Mouse (Mus musculus) liver (tissue): ENCODE data around the gene Poglut1.

Experiments
- DNase-seq: peaks from one replicate; pipeline ENCODE4 v3.0.0-alpha.2; 2020; ENCODE audit warnings: mixed read lengths

Poglut1 gene

DNA sequence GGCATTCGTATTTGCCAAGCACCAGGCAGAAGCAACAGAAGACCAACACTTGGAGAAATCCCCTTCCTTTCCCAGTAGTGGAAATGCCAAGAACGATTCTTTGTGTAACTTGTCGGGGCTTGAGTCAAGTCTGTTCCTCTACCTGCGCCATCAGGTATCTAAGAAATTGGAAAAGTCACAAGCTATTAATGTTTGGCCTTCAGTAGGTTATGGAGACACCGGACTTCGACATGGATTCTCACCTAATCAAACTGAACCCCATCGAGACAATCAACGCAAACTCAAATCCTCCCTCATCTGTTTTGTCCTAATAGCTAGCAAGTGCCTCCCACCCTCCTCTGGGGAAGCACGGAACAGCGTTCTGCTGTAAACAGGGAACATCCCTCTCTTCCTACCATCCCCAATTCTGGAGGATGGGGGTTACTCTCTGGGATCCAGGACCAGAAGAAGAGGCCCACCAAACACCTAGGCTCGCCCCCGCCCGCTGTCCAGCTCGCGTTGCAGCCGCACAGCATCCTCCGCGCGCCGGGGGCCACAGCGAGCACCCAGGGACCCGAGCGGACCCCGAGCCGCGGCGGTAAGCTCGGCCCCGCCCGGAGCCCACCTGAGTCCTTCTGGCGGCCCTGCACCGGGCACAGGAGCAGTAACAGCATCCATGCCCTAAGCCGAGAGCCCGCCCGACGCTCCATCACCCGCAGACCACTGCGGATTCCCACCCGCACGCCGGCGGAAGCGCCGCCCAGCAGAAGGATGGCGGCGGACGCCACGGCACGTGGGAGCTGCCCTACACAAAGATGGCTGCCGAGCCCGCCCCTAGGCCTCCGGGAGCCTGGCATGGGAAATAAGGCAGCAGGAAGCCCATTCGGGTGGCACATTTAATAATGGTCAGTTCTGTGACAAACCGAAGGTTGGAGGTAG, at the start of gene Poglut1:
Gene Poglut1, minus strand, starts transcription at position 780 of the 918 bp plus-strand sequence.
- DNase-seq: peak; percentile 75

DNA sequence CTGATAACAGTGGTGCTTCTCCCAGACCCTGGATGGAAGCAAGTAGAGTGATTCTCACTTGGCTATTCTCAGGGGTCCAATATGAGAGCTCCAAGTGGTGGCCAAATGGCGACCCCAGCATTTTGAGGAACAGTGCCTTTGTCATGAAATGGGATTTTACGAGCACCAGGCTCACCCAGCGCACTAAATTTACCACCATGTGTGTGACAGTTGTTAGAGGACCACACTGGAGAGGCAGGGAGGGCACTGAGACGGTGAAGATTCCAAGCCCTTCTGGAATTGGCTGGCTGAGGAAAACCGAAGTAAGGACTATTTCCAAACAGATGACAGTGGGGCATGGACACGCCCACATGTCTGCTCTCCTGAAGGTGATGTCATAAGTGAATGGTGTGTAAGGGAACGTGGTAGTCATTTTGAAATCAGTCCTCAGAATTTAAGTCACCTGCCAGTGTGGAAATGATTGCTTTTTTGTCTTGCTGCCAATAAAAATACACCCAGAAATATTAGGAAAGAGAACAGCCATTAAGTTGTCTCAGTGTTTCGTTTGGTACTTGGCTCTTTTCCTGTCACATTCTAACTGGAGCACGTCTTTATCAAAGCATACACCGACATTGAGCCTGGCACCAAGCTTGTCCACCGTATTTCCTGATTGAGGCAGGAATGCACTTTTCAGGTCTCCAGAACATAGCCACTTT, 49.1 kb upstream of the Poglut1 start:
- no peak for DNase-seq

DNA sequence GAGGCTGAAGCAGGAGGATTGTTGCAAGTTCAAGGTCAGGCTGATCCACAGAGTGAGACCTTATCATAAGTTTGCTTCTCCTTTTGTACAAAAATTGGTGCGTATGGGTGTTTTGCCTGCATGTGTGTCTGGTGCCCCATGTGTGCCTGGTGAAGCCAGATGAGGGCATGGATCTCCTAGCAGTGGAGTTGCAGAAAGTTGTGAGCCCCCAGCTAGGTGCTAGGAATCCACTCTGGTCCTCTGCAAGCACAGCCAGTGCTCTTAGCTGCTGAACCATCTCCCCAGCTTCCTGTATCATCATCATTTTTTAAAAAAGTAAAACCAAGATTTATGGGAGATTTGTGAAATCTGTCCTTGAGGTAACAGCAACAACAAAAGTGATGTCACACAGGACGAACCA, 46.6 kb upstream of the Poglut1 start:
- no peak for DNase-seq

DNA sequence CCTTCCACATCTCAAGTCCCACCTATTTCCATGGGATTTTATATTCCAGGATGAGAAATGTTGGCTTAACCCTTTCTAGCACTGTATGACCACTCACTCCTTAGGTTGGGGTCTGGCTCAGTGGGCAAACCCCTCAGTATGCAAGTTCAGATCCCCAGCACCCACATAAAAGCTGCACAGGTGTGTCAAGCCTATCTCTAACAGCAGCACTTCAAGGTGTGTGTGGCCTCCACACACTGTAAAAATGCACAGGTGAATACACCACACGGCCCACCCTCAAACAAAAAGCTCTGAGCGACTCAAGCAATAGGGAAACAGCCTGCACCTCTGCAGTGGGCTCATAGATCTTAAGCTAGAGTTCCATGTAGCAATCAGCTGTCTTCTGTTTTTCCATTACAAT, 46.0 kb upstream of the Poglut1 start:
- DNase-seq: no peak

DNA sequence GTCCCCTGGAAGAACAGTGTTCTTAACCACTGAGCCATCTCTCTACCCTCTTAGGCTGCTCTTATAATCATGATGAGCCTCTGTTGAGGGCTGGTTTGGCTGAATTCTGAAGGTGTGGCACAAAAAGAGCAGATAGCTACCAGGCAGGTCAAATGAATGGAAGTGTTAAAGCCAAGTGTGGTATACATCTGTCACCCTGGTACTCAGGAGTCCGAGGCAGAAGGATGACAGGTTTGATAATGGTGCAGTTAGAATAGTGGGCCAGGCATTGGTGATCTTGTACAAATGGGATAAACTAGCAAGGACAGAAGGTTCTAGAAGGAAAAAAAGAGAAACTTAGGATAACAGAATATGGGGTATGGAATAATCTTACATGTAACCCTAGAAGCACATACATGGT, 44.4 kb upstream of the Poglut1 start:
- no peak for DNase-seq

DNA sequence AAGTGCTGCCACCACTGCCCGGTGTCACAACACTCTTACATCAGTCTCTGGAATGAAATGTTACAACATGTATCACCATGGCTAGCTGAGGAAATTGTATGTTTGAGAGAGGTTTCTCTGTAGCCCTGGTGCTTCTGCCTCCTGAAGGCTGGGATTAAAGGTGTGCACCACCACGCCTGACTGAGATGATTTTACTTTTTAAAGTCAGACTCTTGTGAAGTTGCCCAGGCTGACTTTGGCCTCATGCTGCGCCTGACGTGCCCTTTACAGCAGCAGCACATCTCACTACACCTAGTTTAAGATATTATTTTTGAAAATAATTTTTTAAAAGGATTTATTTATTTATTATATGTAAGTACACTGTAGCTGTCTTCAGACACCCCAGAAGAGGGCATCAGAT, 42.9 kb upstream of the Poglut1 start:
- no peak for DNase-seq

DNA sequence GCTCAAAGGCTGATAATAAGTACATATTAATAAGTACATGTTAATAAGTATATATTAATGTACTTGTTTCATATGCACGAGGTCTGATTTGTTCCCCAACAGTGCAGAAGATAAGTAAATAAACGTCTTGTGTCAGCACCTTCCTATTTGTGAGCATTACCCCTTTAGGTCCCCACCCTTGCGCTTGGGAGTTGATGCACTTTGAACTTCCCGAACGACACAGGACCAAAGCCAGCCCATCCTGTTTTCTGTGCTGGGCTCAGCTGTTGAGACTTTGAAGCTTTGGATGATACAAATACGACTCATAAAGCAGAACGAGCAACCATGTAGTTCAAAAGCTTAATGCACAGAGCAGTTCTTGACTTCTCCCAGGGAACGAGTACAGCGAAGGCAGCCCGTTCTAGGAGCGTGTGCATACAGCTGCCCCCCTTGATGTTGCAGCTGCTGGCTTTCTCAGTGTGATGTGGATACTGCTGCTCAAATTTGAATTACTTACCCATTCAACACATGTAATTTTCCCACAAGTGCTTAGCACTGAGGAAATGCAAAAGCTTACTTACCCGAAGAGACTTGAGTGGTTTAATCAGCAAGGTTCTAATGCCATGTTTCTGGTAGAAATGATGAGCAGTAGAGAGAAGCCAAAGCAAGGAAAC, 42.1 kb upstream of the Poglut1 start:
- DNase-seq: no peak

DNA sequence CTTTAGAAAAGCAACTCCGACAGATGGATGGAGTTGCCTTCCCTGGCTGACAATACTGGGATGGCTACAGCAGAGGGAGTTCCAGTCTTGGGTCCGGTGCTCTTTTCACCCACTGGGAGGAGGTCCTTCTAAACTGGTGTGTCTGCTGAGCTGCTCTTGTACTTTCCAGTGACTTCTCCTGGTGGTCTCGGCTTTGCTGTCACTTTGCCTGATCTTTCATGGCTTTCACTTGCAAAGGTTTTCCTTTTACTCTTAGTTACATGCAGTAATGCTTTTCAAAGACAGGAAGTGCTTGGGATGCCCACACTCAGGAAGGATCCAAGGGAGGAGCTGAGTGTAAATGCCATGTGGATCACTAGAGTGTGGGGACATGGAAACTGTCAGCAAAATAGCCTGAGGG, 41.4 kb upstream of the Poglut1 start:
- DNase-seq: no peak

DNA sequence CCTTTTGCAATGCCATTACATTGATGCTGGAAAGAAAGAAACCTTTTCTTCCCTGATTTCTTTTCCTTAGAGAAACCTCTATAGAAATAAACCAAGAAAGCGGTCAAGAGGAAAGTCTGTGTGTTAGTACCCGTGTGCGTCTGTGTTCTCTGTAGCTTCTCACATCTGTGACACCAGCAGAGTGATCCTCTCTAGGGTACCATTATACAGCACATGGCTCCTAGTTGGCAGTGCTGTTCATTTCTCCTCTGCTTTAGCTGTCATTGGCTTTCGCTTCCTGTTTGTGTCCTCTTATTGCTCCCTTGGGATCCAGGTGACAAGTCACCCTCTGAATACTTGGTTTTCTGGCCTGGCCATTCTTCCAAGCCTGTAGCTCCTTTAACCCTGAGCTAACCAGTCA, 37.5 kb upstream of the Poglut1 start:
- no peak for DNase-seq

DNA sequence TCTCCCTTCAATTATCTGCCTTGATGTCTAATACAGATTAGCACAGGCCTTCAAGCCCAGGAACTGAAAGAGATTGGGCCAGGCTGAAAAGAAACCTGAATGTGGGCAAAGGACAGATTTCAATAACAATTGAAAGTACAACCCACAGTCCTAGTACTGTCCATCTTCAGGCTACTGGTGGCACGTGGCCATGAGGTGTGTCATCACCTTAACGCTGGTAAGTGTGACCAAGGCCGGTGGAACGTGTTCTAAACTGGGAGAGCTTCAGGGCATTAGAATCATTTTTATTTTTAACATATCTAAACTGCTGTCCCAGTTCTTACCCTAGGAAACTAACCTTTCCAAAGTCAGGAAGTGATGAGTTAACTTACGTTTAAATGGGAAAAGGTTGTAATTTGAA, 37.1 kb upstream of the Poglut1 start:
- no peak for DNase-seq

DNA sequence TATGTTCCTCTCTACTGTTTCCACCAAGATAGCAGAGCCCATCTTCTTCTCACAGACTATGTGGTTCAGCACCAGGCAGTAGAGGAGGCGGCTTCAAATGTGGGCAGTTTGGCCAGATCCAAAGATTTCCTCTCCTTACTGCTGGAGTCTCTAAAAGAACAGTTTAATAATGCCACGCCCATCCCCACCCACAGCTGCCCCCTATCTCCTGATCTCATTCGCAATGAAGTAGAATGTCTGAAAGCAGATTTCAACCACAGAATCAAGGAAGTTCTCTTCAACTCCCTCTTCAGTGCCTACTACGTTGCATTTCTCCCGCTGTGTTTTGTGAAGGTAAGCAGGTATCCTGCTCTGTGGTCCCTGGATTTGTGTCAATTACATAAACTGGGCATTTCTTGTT, 35.1 kb upstream of the Poglut1 start:
- DNase-seq: no peak

DNA sequence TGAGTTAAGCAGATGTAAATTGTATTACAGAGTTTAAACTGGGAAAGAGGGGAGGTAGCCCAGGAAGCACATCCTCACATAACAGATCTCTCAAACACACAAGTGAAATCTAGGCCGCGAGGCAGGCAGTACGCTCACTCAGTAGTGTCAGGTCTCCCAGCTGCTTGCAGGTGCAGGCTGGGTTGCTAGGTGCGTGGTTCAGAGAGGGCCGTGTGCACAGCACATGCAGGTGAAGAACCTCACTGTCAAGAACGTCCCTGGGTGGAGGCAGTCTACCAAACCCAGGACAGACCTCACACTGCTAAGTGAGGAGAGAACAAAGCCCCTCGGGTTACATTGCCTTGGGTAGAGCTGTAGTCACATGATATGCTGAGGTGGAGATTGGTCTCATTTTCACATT, 34.7 kb upstream of the Poglut1 start:
- no peak for DNase-seq

DNA sequence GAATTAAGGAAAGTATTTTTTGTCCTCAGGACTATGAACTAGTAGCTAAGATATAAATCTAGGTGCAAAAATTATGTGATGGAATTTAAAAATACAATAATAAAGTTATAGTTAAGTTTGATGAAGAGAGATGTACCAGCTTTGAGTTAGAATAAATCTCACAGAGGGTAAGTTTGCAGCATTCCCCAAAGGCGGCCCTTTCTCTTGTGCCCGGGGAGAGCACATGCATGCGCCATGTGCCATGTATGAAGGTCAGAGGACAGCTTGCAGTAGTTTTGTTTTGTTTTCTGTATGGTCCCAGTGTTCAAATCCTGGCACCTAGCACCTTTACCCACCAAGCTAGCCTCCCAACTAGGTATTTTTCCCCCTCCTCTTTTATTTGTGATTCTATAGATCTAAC, 21.4 kb upstream of the Poglut1 start:
- DNase-seq: no peak

DNA sequence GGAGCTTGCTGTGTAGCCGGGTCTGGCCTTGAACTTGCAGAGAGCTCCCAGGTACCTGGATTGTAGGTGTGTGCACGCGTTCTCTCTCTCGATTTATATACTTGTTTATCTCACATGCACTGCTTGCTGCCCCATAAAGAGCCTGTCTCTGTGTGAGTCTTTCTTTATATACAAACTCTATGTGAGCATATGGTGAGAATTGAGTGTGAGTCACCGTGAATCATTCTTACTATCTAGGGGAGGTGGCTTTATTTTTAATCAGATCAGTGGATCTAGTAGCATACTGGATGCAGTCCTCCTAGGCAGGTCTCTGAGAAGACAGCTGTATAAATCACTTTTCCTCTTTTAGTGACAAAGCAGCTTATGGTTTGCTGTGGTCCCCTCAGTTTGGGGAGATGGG, 18.1 kb upstream of the Poglut1 start:
- DNase-seq: no peak

DNA sequence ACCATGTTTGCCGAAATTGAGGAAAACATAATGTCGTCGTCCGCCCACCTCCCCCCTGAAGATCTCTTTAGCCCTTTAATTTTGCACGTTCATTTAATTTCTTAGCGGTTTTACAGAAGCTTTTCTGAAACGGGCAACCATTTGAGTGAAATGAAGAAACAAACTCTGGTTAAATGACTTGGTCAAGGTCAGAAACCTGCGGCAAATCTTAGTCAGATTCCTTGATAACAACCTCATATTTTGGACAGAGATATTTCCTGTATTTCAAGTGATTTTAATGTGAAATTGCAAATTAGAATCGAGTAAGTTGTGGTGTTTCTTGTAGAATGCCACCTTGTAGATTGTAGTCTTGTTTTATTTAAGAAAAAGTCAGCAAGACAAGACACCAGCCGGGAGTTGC, 13.5 kb upstream of the Poglut1 start:
- DNase-seq: no peak

DNA sequence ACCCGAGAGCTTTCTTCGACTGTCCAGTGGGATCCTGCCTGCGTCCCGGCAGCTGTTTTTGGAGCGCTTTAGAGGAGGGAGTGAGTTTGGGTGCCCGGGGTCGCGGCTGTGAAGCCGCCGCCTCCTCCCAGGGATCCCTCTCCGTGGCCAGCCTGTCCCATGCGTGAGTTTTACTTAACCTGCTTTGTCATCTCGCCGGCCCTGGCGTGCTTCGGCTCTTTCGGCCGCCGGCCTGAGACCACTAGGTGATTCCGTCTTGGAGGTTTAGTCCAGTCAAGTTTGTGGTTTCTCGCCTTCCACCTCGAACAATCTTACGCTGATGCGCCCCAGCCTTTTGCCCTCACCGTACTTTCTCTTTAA, 12.9 kb upstream of the Poglut1 start:
- no peak for DNase-seq

DNA sequence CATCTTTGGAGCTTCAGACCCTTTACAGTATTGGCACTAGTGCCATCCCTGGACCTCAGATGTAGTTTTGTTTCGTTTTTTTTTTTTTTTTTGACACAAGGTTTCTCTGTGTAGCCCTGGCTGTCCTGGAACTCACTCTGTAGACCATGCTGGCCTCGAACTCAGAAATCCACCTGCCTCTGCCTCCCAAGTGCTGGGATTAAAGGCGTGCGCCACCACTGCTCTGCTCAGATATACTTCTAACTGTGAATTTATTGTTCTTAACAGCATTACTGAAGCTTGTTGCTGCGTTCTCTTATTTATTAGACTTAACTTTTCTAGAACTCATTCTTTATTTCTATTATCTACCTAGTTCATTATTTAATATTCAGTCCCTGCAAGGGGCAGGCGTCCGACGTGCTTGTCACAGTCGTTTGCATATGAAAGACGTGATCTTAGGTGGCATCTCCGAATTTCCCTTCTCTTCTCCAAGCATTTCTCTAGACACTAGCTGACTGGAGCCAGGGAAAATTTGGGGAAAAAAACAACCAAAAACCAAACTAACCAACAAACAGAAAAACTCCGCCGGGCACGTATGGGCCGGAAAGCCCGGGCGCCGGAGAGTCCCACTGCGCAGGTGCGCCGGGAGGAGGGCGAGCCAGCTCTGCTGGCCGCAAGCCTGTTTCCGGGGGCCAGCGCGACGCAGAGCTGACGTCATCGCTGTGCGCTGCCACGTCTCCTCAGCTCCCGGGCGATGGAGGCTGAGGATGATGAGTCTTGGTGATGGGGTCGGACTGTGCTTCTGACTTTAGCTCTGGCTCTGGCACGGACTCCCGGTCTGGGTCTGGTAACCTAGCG, 12.3 kb upstream of the Poglut1 start:
- DNase-seq: peak; percentile 94

DNA sequence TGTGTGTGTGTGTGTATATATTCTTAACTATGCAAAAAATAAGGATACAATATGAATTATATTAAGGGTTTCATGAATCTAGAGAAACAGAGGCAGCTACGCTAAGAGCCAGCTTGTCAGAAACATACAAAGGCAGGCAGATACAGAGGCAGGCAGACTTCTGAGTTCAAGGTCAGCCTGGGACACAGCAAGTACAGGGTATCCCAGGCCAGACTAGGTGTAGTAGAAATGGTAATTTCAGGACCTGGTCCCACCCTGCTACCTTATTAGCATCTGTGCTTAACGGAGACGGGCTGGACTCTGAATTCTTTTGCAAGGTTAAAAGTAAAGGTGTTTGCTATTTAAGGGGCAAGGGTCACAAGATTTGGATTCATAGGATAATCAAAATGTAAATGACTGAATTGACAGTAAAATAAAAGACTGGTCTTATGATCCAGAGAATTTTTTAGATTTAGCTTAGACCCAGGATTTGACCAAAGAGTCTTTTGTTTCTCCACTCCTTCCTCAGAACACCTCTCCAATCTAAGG, 8.2 kb upstream of the Poglut1 start, which contains the start of gene Tmem39a:
Gene Tmem39a, plus strand, starts transcription at position 478 of the 528 bp plus-strand sequence.
- no peak for DNase-seq

DNA sequence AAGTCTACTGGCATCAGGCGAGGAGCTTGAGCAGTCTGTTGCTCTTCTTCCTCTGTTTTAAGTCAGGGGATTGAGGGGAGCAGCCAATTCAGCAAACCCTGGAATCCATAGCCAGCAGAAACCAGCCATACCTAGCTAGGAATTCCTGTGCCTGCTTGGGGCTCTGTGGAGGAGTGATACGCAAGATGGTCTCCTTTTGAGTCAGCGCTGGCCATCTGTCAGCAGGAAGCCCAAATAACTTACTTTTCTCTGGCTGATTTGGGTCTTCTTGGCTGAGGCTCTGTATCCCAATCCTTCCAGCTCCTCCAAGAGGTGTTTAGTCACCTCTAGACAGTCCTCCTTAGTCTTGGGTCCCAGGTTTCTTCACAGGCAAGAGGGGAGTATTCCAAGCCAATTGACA, 5.9 kb upstream of the Poglut1 start:
- no peak for DNase-seq

DNA sequence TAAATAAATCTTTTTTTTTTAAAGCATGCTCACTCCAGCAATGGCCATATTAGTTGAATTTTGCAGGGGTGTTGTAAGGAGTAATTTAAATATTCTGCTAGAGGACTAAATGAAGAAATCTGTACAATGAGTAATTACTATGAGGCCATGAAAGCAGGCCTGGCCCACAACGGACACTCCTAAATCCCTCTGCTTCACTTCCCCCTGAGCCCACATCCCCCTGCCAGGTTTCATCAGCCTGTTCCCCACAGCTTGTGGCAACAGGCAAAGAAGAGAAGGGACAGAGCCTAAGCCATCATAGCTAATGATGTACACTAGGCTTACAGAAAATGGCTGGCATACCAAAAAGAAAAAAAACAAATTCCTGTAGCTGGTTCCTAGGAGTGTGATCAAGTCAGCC, 2.1 kb downstream of the Poglut1 start:
- no peak for DNase-seq

DNA sequence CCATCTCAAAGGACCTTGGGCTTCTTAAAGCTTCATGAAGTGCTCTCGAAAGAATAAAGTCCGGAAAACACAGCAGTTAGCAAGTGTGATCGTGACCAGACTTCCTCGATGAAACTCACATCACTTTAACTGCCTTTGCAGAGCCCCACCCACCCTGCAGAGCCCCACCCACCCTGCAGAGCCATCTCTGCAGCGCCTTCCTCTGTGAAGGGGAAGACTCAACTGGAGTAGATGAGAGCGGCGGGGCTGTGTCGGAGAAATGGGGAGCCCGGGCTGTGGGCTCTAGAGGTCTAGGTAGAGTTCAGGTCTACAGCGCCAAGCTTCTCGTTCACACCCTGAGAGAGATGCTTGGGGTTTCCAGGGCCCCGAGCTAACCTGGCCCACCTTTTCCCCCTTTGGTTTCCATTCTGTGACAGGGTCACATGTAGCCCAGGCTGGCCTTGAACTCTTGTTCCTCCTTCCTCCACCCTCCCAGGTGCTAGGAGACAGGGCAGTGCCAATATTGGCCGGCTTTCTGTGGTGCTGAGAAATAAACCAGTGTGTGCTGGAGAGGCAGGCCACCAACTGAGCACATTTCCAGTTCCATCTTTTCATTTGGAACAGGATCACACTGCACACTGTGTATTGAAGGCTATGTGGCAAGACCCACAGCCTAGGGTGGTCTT, 11.2 kb downstream of the Poglut1 start:
- DNase-seq: no peak

DNA sequence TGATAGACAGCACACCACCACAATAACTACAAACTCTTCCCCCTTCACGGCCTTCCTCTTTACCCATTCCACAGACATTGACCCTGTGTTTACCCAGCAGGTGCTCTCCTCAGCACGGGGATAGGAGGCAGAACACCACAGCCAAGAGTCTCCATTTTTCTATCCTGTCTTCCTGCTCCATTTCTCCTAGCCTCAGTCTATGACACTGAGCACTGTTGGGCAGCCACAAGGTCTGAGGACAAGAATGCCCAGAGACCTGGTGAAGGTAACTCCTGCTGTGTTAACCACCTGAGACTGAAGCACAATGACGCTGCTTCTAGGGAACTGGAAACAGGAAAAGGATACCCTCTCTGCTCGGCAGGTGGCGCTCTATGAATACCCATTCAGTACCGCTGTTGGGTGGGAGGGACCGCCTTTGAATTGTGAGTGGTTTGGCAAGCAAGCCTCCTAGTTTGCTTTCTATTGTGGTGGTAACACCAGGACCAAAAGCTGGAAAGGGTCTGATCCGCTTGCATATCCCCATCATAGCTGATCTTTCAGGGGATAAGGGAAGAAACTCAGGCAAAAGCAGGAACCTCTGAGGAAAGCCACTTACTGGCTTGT, 13.4 kb downstream of the Poglut1 start:
- DNase-seq: peak; percentile 76
